Mouse (Mus musculus): ENCODE measurements around the gene Slc35c2. TPM values are rescaled to one million over a fixed set of nuclear protein-coding genes. Genes with fewer than 3 reads are reported as not detected.
A peak's percentile ranks its signal among the peaks of the same experiment; 100 is the strongest.

Slc35c2 gene
- total RNA-seq, 2 experiments from 2014 or later = 44.4 to 49.3 TPM

GRCm38 (mm10) chr2:165253269-165253668 lies 34.4 kb downstream of the Slc35c2 start:
- intact Hi-C loops (cut with DNase I) = no loop called here
- no peak for DNase-seq (ENCODE audit: extremely low spot score in 1 of 2, low spot score in 2 of 2)

- intact Hi-C loops (cut with DNase I) = no loop called here
- DNase-seq (ENCODE audit: extremely low spot score in 1 of 2, low spot score in 2 of 2) = no peak
These were observed 34.9 kb downstream of the Slc35c2 start for GRCm38 (mm10) chr2:165252801-165253200.

- no peak for DNase-seq (ENCODE audit: extremely low spot score in 1 of 2, low spot score in 2 of 2)
- intact Hi-C loops (cut with DNase I) = no loop called here
These were observed 35.3 kb downstream of the Slc35c2 start for GRCm38 (mm10) chr2:165252381-165252780.

- no peak for DNase-seq (ENCODE audit: extremely low spot score in 1 of 2, low spot score in 2 of 2)
- intact Hi-C loops (cut with DNase I) = no loop called here
These were observed 36.8 kb downstream of the Slc35c2 start for GRCm38 (mm10) chr2:165250903-165251302.

GRCm38 (mm10) chr2:165248967-165249366 lies 38.7 kb downstream of the Slc35c2 start:
- intact Hi-C loops (cut with DNase I) = no loop called here
- no peak for DNase-seq (ENCODE audit: extremely low spot score in 1 of 2, low spot score in 2 of 2)

- no peak for DNase-seq (ENCODE audit: extremely low spot score in 1 of 2, low spot score in 2 of 2)
- intact Hi-C loops (cut with DNase I) = no loop called here
These were observed 41.3 kb downstream of the Slc35c2 start for GRCm38 (mm10) chr2:165246349-165246748.

GRCm38 (mm10) chr2:165243122-165243720 lies 44.4 kb downstream of the Slc35c2 start:
- intact Hi-C loops (cut with DNase I) = no loop called here
- DNase-seq (ENCODE audit: extremely low spot score in 1 of 2, low spot score in 2 of 2) = no peak

GRCm38 (mm10) chr2:165242575-165242974 lies 45.1 kb downstream of the Slc35c2 start:
- intact Hi-C loops (cut with DNase I) = no loop called here
- no peak for DNase-seq (ENCODE audit: extremely low spot score in 1 of 2, low spot score in 2 of 2)

- intact Hi-C loops (cut with DNase I) = no loop called here
- DNase-seq (ENCODE audit: extremely low spot score in 1 of 2, low spot score in 2 of 2) = no peak
These were observed 45.9 kb downstream of the Slc35c2 start for GRCm38 (mm10) chr2:165241786-165242185.

- intact Hi-C loops (cut with DNase I) = no loop called here
- DNase-seq (ENCODE audit: extremely low spot score in 1 of 2, low spot score in 2 of 2) = peak in 1 of 2 experiments; percentile 38
These were observed 47.3 kb downstream of the Slc35c2 start for GRCm38 (mm10) chr2:165240371-165240770.

GRCm38 (mm10) chr2:165239533-165240144 lies 48.0 kb downstream of the Slc35c2 start:
- intact Hi-C loops (cut with DNase I) = loop anchor here (5.0 kb wide), 1 partner anchor 162 kb away; no protein-coding TSS in a partner anchor
- DNase-seq (ENCODE audit: extremely low spot score in 1 of 2, low spot score in 2 of 2) = no peak

- no peak for DNase-seq (ENCODE audit: extremely low spot score in 1 of 2, low spot score in 2 of 2)
These were observed 49.1 kb downstream of the Slc35c2 start for GRCm38 (mm10) chr2:165238416-165239145.

GRCm38 (mm10) chr2:165234613-165235291 lies 52.9 kb downstream of the Slc35c2 start, which contains the start of gene Cdh22:
Cdh22 (minus strand) TSS chr2:165234853.
- intact Hi-C loops (cut with DNase I) = loop anchor here (2.0 to 5.0 kb wide), 2 partner anchors 42 to 157 kb away; no protein-coding TSS in a partner anchor
- peak; percentile 55 to 84 for DNase-seq (ENCODE audit: extremely low spot score in 1 of 2, low spot score in 2 of 2)

More at GRCm38 (mm10) chr2:165238416-165239145, 49.1 kb downstream of the Slc35c2 start:
- intact Hi-C loops (cut with DNase I) = loop anchor here (5.0 kb wide), 1 partner anchor 161 kb away; no protein-coding TSS in a partner anchor

- intact Hi-C loops (cut with DNase I) = loop anchor here (2.0 kb wide), 1 partner anchor 43 kb away; no protein-coding TSS in a partner anchor
- no peak for DNase-seq (ENCODE audit: extremely low spot score in 1 of 2, low spot score in 2 of 2)
These were observed 53.4 kb downstream of the Slc35c2 start for GRCm38 (mm10) chr2:165234291-165234612.

- peak in 1 of 2 experiments; percentile 77 for DNase-seq (ENCODE audit: extremely low spot score in 1 of 2, low spot score in 2 of 2)
- intact Hi-C loops (cut with DNase I) = loop anchor here (2.0 kb wide), 1 partner anchor 43 kb away; no protein-coding TSS in a partner anchor
These were observed 54.0 kb downstream of the Slc35c2 start for GRCm38 (mm10) chr2:165233491-165234290.

- intact Hi-C loops (cut with DNase I) = no loop called here
These were observed 58.6 kb downstream of the Slc35c2 start for GRCm38 (mm10) chr2:165229050-165229449.

More at GRCm38 (mm10) chr2:165229050-165229449, 58.6 kb downstream of the Slc35c2 start:
- DNase-seq (ENCODE audit: extremely low spot score in 1 of 2, low spot score in 2 of 2) = no peak
